Mouse (Mus musculus): ENCODE measurements around the gene Kcnt2. TPM values are rescaled to one million over a fixed set of nuclear protein-coding genes. Genes with fewer than 3 reads are reported as not detected.

Gene Kcnt2
- total and polyA plus RNA-seq, 3 experiments, result not detected

DNA sequence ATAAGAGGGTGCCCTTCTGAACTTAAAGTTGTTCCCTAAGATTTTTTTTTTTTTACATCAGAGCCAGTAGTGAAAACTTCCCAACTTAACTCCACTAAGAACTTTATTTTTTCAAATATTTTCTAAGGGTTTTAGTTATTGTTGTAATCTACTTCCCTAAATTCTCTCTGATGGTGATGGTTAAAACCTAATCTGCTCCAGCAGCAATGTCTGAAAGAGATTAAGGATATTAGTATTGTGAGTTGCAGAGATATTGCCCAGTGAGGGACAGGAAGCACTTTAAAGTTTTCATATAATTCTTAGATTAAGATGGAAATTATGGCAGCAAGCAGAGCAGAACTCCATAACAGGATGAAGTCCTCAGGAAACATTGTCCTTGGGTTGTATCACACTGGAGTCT is 372.2 kb downstream of the Kcnt2 start:
- dilution Hi-C loops (cut with MboI; ENCODE audit: extremely low pct_ligation_motif_present, extremely low pct_unique_long_range_greater_than_20kb, low sequenced_read_pairs) (no loop called here), in situ Hi-C loops (cut with MboI; ENCODE audit: low pct_ligation_motif_present, low pct_unique_long_range_greater_than_20kb, low sequenced_read_pairs) (no loop called here)
- H3K9me3 ChIP-seq (replicated peaks; ENCODE audit: low read length), result peaks cover 7% of the 10 kb centered on the region
- no peak for DNase-seq (ENCODE audit: extremely low read depth)
- H3K27ac ChIP-seq (ENCODE audit: insufficient read depth, low read depth), result no peak overlapping the region
- H3K79me2 ChIP-seq (replicated peaks; ENCODE audit: control insufficient read depth, extremely low read depth, insufficient read depth, poor library complexity, severe bottlenecking), result no peaks in the 10 kb centered on the region
- no peaks in the 10 kb centered on the region for H3K36me3 ChIP-seq (replicated peaks in 1 of 2; ENCODE audit: control insufficient read depth in 1 of 2, insufficient read depth in 1 of 2, low read length in 1 of 2)
- no peaks in the 10 kb centered on the region for H3K4me1 ChIP-seq (ENCODE audit: control insufficient read depth in 1 of 2, insufficient read depth in 2 of 2)
- TF ChIP-seq ELF1 (IDR thresholded peaks at IDR 0.05; ENCODE audit: low read depth, low read length) (no peak), USF1 (IDR thresholded peaks at IDR 0.05; ENCODE audit: low read depth, low read length) (no peak), SMC3 (IDR thresholded peaks at IDR 0.05; ENCODE audit: low read depth, low read length) (no peak), SIN3A (IDR thresholded peaks at IDR 0.05; ENCODE audit: low read length) (no peak), TBP (conservative IDR thresholded peaks at IDR 0.05; ENCODE audit: low read depth, low read length) (no peak), POLR2AphosphoS2 (IDR thresholded peaks at IDR 0.05; ENCODE audit: low read depth, low read length) (no peak), EP300 (IDR thresholded peaks at IDR 0.05; ENCODE audit: low read length) (no peak), E2F4 (IDR thresholded peaks at IDR 0.05; ENCODE audit: insufficient replicate concordance, low read depth, low read length) (no peak), MYC (IDR thresholded peaks at IDR 0.05; ENCODE audit: low read depth, low read length) (no peak), JUN (IDR thresholded peaks at IDR 0.05; ENCODE audit: insufficient read depth, low read depth, low read length) (no peak), NELFE (IDR thresholded peaks at IDR 0.05; ENCODE audit: low read depth, low read length) (no peak)
- no peaks in the 10 kb centered on the region for H3K27me3 ChIP-seq (replicated peaks)
- no peak overlapping the region for H3K4me2 ChIP-seq (ENCODE audit: insufficient read depth, low read depth, poor library complexity, severe bottlenecking)
- no peak overlapping the region for H3K4me3 ChIP-seq (replicated peaks in 1 of 3; ENCODE audit: low read depth in 2 of 3, low read length in 2 of 3, poor library complexity in 1 of 3)
- no peak overlapping the region for H3K9ac ChIP-seq (ENCODE audit: insufficient read depth, low read depth)

GRCm38 (mm10) chr1:140624918-140625317 is 379.0 kb downstream of the Kcnt2 start:
- Histone ChIP-seq H3K27ac (ENCODE audit: insufficient read depth, low read depth) (no peak overlapping the region), H3K9me3 (replicated peaks; ENCODE audit: low read length) (peaks cover 9% of the 10 kb centered on the region), H3K27me3 (replicated peaks) (no peaks in the 10 kb centered on the region), H3K4me3 (replicated peaks in 1 of 3; ENCODE audit: low read depth in 2 of 3, low read length in 2 of 3, poor library complexity in 1 of 3) (no peak overlapping the region), H3K4me1 (ENCODE audit: control insufficient read depth in 1 of 2, insufficient read depth in 2 of 2) (no peaks in the 10 kb centered on the region), H3K79me2 (replicated peaks; ENCODE audit: control insufficient read depth, extremely low read depth, insufficient read depth, poor library complexity, severe bottlenecking) (no peaks in the 10 kb centered on the region), H3K9ac (ENCODE audit: insufficient read depth, low read depth) (no peak overlapping the region), H3K4me2 (ENCODE audit: insufficient read depth, low read depth, poor library complexity, severe bottlenecking) (no peak overlapping the region), H3K36me3 (replicated peaks in 1 of 2; ENCODE audit: control insufficient read depth in 1 of 2, insufficient read depth in 1 of 2, low read length in 1 of 2) (no peaks in the 10 kb centered on the region)
- in situ Hi-C loops (cut with MboI; ENCODE audit: low pct_ligation_motif_present, low pct_unique_long_range_greater_than_20kb, low sequenced_read_pairs) (no loop called here), dilution Hi-C loops (cut with MboI; ENCODE audit: extremely low pct_ligation_motif_present, extremely low pct_unique_long_range_greater_than_20kb, low sequenced_read_pairs) (no loop called here)
- no peak for DNase-seq (ENCODE audit: extremely low read depth)
- TF ChIP-seq SIN3A (IDR thresholded peaks at IDR 0.05; ENCODE audit: low read length), result no peak
- TF ChIP-seq MXI1 (IDR thresholded peaks at IDR 0.05; ENCODE audit: low read depth, low read length), result no peak
- no peak for TF ChIP-seq ZMIZ1 (IDR thresholded peaks at IDR 0.05; ENCODE audit: low read depth, low read length)
- TF ChIP-seq MAZ (IDR thresholded peaks at IDR 0.05; ENCODE audit: low read depth, low read length), result no peak
- TF ChIP-seq CHD2 (IDR thresholded peaks at IDR 0.05; ENCODE audit: low read length), result no peak
- no peak for TF ChIP-seq ZC3H11A (IDR thresholded peaks at IDR 0.05; ENCODE audit: low read depth, low read length)
- TF ChIP-seq MAX (IDR thresholded peaks at IDR 0.05; ENCODE audit: low read length), result no peak
- no peak for TF ChIP-seq NRF1 (IDR thresholded peaks at IDR 0.05; ENCODE audit: low read depth, low read length)
- no peak for TF ChIP-seq ELF1 (IDR thresholded peaks at IDR 0.05; ENCODE audit: low read depth, low read length)
- TF ChIP-seq MAFK (IDR thresholded peaks at IDR 0.05; ENCODE audit: insufficient replicate concordance, low read length), result no peak
- no peak for TF ChIP-seq BHLHE40 (IDR thresholded peaks at IDR 0.05; ENCODE audit: low read depth, low read length)
- no peak for TF ChIP-seq CHD1 (IDR thresholded peaks at IDR 0.05; ENCODE audit: low read depth, low read length)
- no peak for TF ChIP-seq USF1 (IDR thresholded peaks at IDR 0.05; ENCODE audit: low read depth, low read length)
- no peak for TF ChIP-seq HCFC1 (IDR thresholded peaks at IDR 0.05; ENCODE audit: low read depth, low read length)
- TF ChIP-seq NELFE (IDR thresholded peaks at IDR 0.05; ENCODE audit: low read depth, low read length), result no peak
- TF ChIP-seq TBP (conservative IDR thresholded peaks at IDR 0.05; ENCODE audit: low read depth, low read length), result no peak
- TF ChIP-seq SMC3 (IDR thresholded peaks at IDR 0.05; ENCODE audit: low read depth, low read length), result no peak
- TF ChIP-seq PAX5 (IDR thresholded peaks at IDR 0.05; ENCODE audit: low read length), result no peak
- no peak for TF ChIP-seq MYC (IDR thresholded peaks at IDR 0.05; ENCODE audit: low read depth, low read length)
- TF ChIP-seq IRF4 (IDR thresholded peaks at IDR 0.05; ENCODE audit: low read depth, low read length), result no peak

All from CH12.LX (cell line).